Mouse (Mus musculus): Measurements from ENCODE around the gene Tcte2. TPM values are rescaled to one million over a fixed set of nuclear protein-coding genes. Genes with fewer than 3 reads are reported as not detected.

Tcte2 gene
- polyA plus RNA-seq, 1 experiment from 2014 or later: 1.2 TPM

Other genes with a start within 250 kb of the Tcte2 start
- 34.3 and 34.6 TPM in 2 replicates for gene Afdn, start 1.3 kb downstream of the Tcte2 start, polyA plus RNA-seq (2014; fragmentation: Nextera tagmentation; extraction: Ambion mirVana)
- gene Gm7168, start 186.5 kb upstream of the Tcte2 start, polyA plus RNA-seq (2014; fragmentation: Nextera tagmentation; extraction: Ambion mirVana): not detected in 2 replicates
- gene Gm7356, start 241.9 kb upstream of the Tcte2 start, polyA plus RNA-seq (2014; fragmentation: Nextera tagmentation; extraction: Ambion mirVana): not detected in 2 replicates